Mouse (Mus musculus) adipose tissue, adult 10 weeks (tissue): Measurements from ENCODE around the gene Rabac1. TPM values are rescaled to one million over a fixed set of nuclear protein-coding genes. Genes with fewer than 3 reads are reported as not detected.

Experiments used
- polyA plus RNA-seq: library from polyadenylated mRNA; stranded (reverse); fragments of 350-450 nt; fragmentation: Illumina TruSeq; extraction: RNeasy Lipid Tissue Mini Kit (QIAGEN cat#74804); gene quantifications from one replicate; pipeline ENCODE4 v1.2.3, GENCODE M21; 2014; ENCODE audit warnings: low read depth, low replicate concordance

Rabac1 gene
- 305 TPM for polyA plus RNA-seq

GRCm38 (mm10) chr7:24971972-24972893 lies at the start of gene Rabac1:
Gene Rabac1 (minus strand): TSS chr7:24972754.

GRCm38 (mm10) chr7:25005421-25006065 lies 33.0 kb upstream of the Rabac1 start, which contains the start of gene Atp1a3:
Gene Atp1a3 (minus strand): TSS chr7:25005958.

DNA sequence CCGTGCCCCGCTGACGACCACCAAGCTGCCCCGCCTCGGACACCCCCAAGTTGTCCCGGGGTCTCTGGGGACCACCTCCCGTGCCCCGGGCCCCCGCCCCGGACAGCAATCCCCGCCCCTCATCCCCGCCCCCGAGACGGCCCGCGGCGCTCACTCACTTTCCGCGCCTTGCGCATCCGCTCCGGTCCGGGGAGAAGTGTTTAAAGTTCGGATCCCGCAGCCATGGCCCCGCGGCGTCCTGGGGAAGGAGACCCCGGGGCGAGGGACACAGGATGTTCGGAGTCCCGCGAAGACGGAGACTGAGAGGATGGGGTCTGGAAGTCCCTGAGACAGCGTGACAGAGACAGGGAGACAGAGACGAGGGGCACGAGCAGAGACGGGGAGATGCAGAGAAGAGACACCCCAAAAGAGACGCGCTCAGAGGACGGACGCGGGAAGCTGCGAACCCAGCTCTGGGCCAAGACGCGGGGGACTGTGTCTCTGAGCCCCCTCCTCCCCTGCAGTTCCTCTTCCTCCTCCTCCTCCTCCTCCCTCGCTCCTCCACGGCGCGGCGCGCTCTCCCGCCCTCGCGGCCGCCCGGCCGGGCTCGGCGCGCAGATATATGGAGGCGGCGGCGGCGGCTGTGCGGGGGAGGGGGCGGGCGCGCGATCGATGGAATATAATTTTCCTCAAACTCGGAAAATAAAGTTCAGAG lies 28.1 kb downstream of the Rabac1 start, which contains the start of gene Gm4881:
Gm4881 (minus strand) TSS at position 238 of the 694 bp plus-strand sequence.

Other genes starting within 250 kb of the Rabac1 start
- 1.3 TPM for gene Gm4763, start 245.8 kb downstream of the Rabac1 start, polyA plus RNA-seq
- gene Cd177, start 212.4 kb downstream of the Rabac1 start, polyA plus RNA-seq, result 1.2 TPM
- gene Ceacam10, start 195.5 kb downstream of the Rabac1 start, polyA plus RNA-seq, result 509 TPM
- 1.8 TPM for gene Gm9844, start 110.5 kb downstream of the Rabac1 start, polyA plus RNA-seq
- gene Lypd4, start 102.8 kb downstream of the Rabac1 start, polyA plus RNA-seq, result 8.7 TPM
- 1.4 TPM for gene Dmrtc2, start 102.7 kb downstream of the Rabac1 start, polyA plus RNA-seq
- gene Rps19, start 88.4 kb downstream of the Rabac1 start, polyA plus RNA-seq, result 1,055 TPM
- gene Cd79a, start 75.4 kb downstream of the Rabac1 start, polyA plus RNA-seq, result 0.69 TPM
- gene Arhgef1, start 69.8 kb downstream of the Rabac1 start, polyA plus RNA-seq, result 85.9 TPM
- gene Gm4881, start 28.3 kb downstream of the Rabac1 start, polyA plus RNA-seq, result not detected
- 2.9 TPM for gene Atp1a3, start 33.2 kb upstream of the Rabac1 start, polyA plus RNA-seq
- 8.7 TPM for gene Grik5, start 99.6 kb upstream of the Rabac1 start, polyA plus RNA-seq
- 12.5 TPM for gene Zfp574, start 99.8 kb upstream of the Rabac1 start, polyA plus RNA-seq
- 1.4 TPM for gene Pou2f2, start 207.0 kb upstream of the Rabac1 start, polyA plus RNA-seq
- gene Dedd2, start 247.9 kb upstream of the Rabac1 start, polyA plus RNA-seq, result 15.0 TPM
- gene Zfp526, start 248.7 kb upstream of the Rabac1 start, polyA plus RNA-seq, result 7.4 TPM